8 mouse cellular contexts compared by ENCODE assay signal in the genomic region with DNA sequence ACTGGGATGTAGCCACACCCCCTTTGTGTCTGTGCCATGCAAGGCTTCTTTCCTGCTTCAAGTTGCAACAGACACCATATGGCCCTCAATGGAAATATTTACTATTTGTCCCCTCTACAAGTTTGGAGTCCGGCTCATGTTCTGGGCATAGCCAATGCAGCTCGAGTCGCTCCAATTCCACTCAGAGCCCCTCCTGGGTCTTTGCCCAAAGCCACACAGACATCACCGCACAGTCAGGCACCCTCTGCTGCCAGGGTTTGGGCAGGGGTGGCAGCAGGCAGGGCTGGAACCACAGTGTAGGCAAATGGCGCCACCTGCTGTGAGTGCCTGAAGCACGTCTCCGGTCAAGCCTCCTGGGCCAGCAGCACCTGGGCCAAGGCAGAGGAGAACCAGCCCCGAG. TPM values are rescaled to one million over a fixed set of nuclear protein-coding genes. Genes with fewer than 3 reads are reported as not detected.
A peak's percentile ranks its signal among the peaks of the same experiment; 100 is the strongest.
DNase-seq lines count a peak whose midpoint lies in the region; ATAC-seq and TF ChIP-seq lines count a peak whose summit lies in the region.

No protein-coding gene starts in this region.

- no peaks in the 10 kb centered on the region for H3K9me3 ChIP-seq in forebrain, embryonic 15.5 days
- H3K9me3 ChIP-seq in hindbrain, embryonic 15.5 days, result no peaks in the 10 kb centered on the region

- H3K36me3 ChIP-seq in forebrain, embryonic 15.5 days, result no peaks in the 10 kb centered on the region
- H3K36me3 ChIP-seq in hindbrain, embryonic 15.5 days, result peaks cover 5% of the 10 kb centered on the region; the same call in 1 of the 2 replicates

- peaks cover 41% of the 10 kb centered on the region for H3K4me1 ChIP-seq in forebrain, embryonic 15.5 days
- peaks cover 45% of the 10 kb centered on the region for H3K4me1 ChIP-seq in hindbrain, embryonic 15.5 days (replicated peaks)

- H3K27me3 ChIP-seq in forebrain, embryonic 15.5 days, result no peaks in the 10 kb centered on the region
- H3K27me3 ChIP-seq in hindbrain, embryonic 15.5 days, result no peaks in the 10 kb centered on the region

- peak; percentile 72 for DNase-seq in Muller cell, postnatal 12 days (ENCODE audit: inconsistent ontology term)
- DNase-seq in cerebellum, adult 11 months, result peak; percentile 87
- DNase-seq in left cerebral cortex, adult 2 months (ENCODE audit: extremely low spot score in 1 of 2, low spot score in 2 of 2), result peak; percentile 80 to 84
- peak; percentile 86 for DNase-seq in right cerebral cortex, postnatal 14 days

- H3K9ac ChIP-seq in forebrain, embryonic 15.5 days (replicated peaks), result no peak overlapping the region
- H3K9ac ChIP-seq in hindbrain, embryonic 15.5 days, result no peak overlapping the region

- H3K27ac ChIP-seq in forebrain, embryonic 15.5 days (replicated peaks), result peak overlapping the region; percentile 76
- peak overlapping the region; percentile 59 for H3K27ac ChIP-seq in hindbrain, embryonic 15.5 days (replicated peaks)
- H3K27ac ChIP-seq in left cerebral cortex, adult 2 months, result no peak overlapping the region

- TF ChIP-seq CTCF in left cerebral cortex, adult 2 months (IDR thresholded peaks at IDR 0.05), result peak; percentile 86

- peak; percentile 90 for ATAC-seq in forebrain, embryonic 15.5 days (replicated peaks)
- ATAC-seq in hindbrain, embryonic 15.5 days (ENCODE audit: low FRiP score, low read depth), result peak; percentile 55
- ATAC-seq in megakaryocyte progenitor cell, adult 5-6 weeks (replicated peaks; ENCODE audit: poor library complexity), result peak; percentile 92
- ATAC-seq in inflammation-experienced regulatory T-cells, adult 6 months, result no peak

- WGBS in forebrain, embryonic 15.5 days, result 10% methylated on average over 8 of the region's 8 CpGs
- WGBS in hindbrain, embryonic 15.5 days, result 23% methylated on average over 8 of the region's 8 CpGs

- H3K4me3 ChIP-seq in forebrain, embryonic 15.5 days, result no peak overlapping the region
- no peak overlapping the region for H3K4me3 ChIP-seq in hindbrain, embryonic 15.5 days
- H3K4me3 ChIP-seq in left cerebral cortex, adult 2 months, result no peak overlapping the region

- intact Hi-C loops in left cerebral cortex, adult 2 months (cut with DNase I), result loop anchor here (1.0 kb wide), 2 partner anchors 43 to 201 kb away; no protein-coding TSS in a partner anchor

- H3K4me2 ChIP-seq in forebrain, embryonic 15.5 days (replicated peaks), result no peak overlapping the region
- H3K4me2 ChIP-seq in hindbrain, embryonic 15.5 days, result no peak overlapping the region

RNA-seq across cellular contexts. Expression of gene Slc35c2, which starts 11.8 kb away (rescaled TPM):
- polyA plus RNA-seq in forebrain, embryonic 15.5 days (2015; fragmentation: Nextera tagmentation; extraction: Ambion mirVana), result 61.4 and 68.7 TPM in 2 replicates
- 69.2 and 72.5 TPM in 2 replicates for polyA plus RNA-seq in hindbrain, embryonic 15.5 days (2015; fragmentation: Nextera tagmentation; extraction: Ambion mirVana)
- total RNA-seq in left cerebral cortex, adult 2 months (2021), result 10 to 100 TPM; 59.1 to 63.4 TPM
- 45.9 and 57.3 TPM in 2 replicates for total RNA-seq in megakaryocyte progenitor cell, adult 5-6 weeks (2015)
- 64.5 and 76.7 TPM in 2 replicates for total RNA-seq in megakaryocyte progenitor cell, adult 5-6 weeks (2017)
- polyA plus RNA-seq in inflammation-experienced regulatory T-cells, adult 6 months (2017; shearing (Covaris generic)), result 10 to 100 TPM; 36.4 to 44.9 (median 44.1) TPM

RNA-seq across cellular contexts. Expression of gene Cdh22, which starts 41.2 kb away (rescaled TPM):
- polyA plus RNA-seq in forebrain, embryonic 15.5 days (2015; fragmentation: Nextera tagmentation; extraction: Ambion mirVana), result 6.0 and 6.1 TPM in 2 replicates
- polyA plus RNA-seq in hindbrain, embryonic 15.5 days (2015; fragmentation: Nextera tagmentation; extraction: Ambion mirVana), result 16.4 and 16.6 TPM in 2 replicates
- 10 to 100 TPM; 58.7 to 60.6 TPM for total RNA-seq in left cerebral cortex, adult 2 months (2021)
- total RNA-seq in megakaryocyte progenitor cell, adult 5-6 weeks (2015), result not detected in 2 replicates
- total RNA-seq in megakaryocyte progenitor cell, adult 5-6 weeks (2017), result not detected in 2 replicates
- not detected for polyA plus RNA-seq in inflammation-experienced regulatory T-cells, adult 6 months (2017; shearing (Covaris generic))

RNA-seq across cellular contexts. Expression of gene Elmo2, which starts 50.5 kb away (rescaled TPM):
- polyA plus RNA-seq in forebrain, embryonic 15.5 days (2015; fragmentation: Nextera tagmentation; extraction: Ambion mirVana), result 99.6 and 101 TPM in 2 replicates
- 94.3 and 101 TPM in 2 replicates for polyA plus RNA-seq in hindbrain, embryonic 15.5 days (2015; fragmentation: Nextera tagmentation; extraction: Ambion mirVana)
- total RNA-seq in left cerebral cortex, adult 2 months (2021), result 100 to 1,000 TPM; 164 to 173 TPM
- total RNA-seq in megakaryocyte progenitor cell, adult 5-6 weeks (2015), result 45.9 and 49.3 TPM in 2 replicates
- total RNA-seq in megakaryocyte progenitor cell, adult 5-6 weeks (2017), result 30.6 and 32.2 TPM in 2 replicates
- polyA plus RNA-seq in inflammation-experienced regulatory T-cells, adult 6 months (2017; shearing (Covaris generic)), result 10 to 100 TPM; 36.8 to 43.5 (median 42.5) TPM
